Mouse (Mus musculus): ENCODE data around the gene Mfsd4b2. TPM values are rescaled to one million over a fixed set of nuclear protein-coding genes. Genes with fewer than 3 reads are reported as not detected.
"Not testable (repeated sequence)": the region's sequence is repeated elsewhere in the genome, so short reads cannot be mapped to it uniquely, and the experiment has no call there.

Gene Mfsd4b2
- polyA plus RNA-seq, 1 experiment from 2014 or later: 2.4 TPM

DNA sequence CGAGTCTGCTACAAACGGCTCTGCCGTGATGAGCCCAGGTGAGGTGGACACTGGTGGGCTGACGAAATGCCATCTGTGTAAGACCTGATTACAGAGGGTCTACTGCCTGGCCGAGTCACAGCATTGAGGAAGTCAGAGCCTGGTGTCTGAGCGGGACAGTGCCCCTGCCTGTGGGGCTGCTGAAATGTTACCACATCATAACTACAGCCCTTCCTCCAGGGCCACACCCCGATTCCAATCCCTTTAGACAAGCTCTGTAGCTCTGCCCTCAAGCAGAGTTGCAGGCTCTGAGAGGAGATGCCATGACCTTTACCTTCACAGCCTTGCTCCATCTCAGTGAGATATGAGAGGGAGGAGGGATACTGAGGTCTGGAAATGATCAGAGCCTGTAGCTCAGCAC is 9.8 kb upstream of the Mfsd4b2 start:
- 70% methylated on average over 7 of the region's 7 CpGs for WGBS
- no peak overlapping the region for H3K27ac ChIP-seq (ENCODE audit: low read depth, low read length)
- no peak overlapping the region for H3K9ac ChIP-seq (ENCODE audit: low read depth, low read length)
- no peaks in the 10 kb centered on the region for H3K27me3 ChIP-seq (replicated peaks; ENCODE audit: control insufficient read depth, insufficient read depth, low read length)
- H3K4me2 ChIP-seq (replicated peaks; ENCODE audit: low read depth): no peak overlapping the region
- H3K9me3 ChIP-seq (ENCODE audit: control insufficient read depth): no peaks in the 10 kb centered on the region
- H3K36me3 ChIP-seq (ENCODE audit: control insufficient read depth, insufficient read depth): no peaks in the 10 kb centered on the region
- no peak for TF ChIP-seq CTCF (IDR thresholded peaks at IDR 0.05; ENCODE audit: low read depth)
- no peak for ATAC-seq
- H3K4me1 ChIP-seq (replicated peaks; ENCODE audit: control insufficient read depth, insufficient read depth, low read length): no peaks in the 10 kb centered on the region
- H3K4me3 ChIP-seq (ENCODE audit: low read depth, low read length): no peak overlapping the region

DNA sequence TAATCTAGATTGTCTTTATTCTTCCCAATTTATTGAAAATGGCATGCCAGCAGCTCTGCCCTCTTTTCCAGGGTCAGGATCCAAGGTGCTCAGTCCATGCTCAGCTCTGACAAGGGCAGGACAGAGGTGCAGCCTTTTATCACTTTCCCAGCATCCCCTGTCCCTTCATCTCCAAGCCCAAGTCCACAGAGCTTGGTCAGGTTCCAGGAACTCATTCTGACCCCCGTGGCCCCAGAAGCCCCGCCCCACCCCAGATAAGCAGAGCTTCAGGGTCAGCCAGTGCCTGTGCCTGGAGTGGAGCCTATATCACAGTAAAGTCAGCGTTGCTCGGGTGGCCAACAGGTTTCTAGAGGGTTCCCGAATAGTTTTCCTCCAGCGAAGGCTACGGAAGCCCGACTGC is 2.2 kb downstream of the Mfsd4b2 start:
- not testable (repeated sequence) for H3K9ac ChIP-seq (ENCODE audit: low read depth, low read length); H3K4me1 ChIP-seq (replicated peaks; ENCODE audit: control insufficient read depth, insufficient read depth, low read length); H3K4me3 ChIP-seq (ENCODE audit: low read depth, low read length); H3K27me3 ChIP-seq (replicated peaks; ENCODE audit: control insufficient read depth, insufficient read depth, low read length); H3K36me3 ChIP-seq (ENCODE audit: control insufficient read depth, insufficient read depth); H3K4me2 ChIP-seq (replicated peaks; ENCODE audit: low read depth); H3K27ac ChIP-seq (ENCODE audit: low read depth, low read length); H3K9me3 ChIP-seq (ENCODE audit: control insufficient read depth)
- 48% methylated on average over 8 of the region's 8 CpGs for WGBS
- ATAC-seq: peak; percentile 84

DNA sequence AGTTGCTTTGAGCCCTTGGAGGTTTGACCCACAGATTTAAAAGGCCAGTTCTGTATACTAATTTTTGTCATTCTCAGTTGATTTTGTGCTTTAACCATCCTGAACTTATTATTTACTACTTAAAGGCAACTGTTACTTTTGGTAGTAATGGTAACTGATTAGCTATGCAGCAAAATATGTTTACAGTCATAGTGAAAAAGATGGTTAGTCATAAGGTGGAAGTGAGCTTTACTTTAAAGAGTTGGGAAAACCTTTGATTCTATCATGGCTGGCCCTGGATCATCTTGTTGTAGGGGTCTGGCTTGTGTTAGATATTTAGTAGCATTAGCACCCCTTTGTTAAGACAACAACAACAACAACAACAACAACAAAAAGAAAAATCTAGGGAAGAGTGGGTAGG is 14.1 kb downstream of the Mfsd4b2 start:
- H3K27ac ChIP-seq (ENCODE audit: low read depth, low read length): no peak overlapping the region
- H3K4me1 ChIP-seq (replicated peaks; ENCODE audit: control insufficient read depth, insufficient read depth, low read length): no peaks in the 10 kb centered on the region
- ATAC-seq: no peak
- H3K4me2 ChIP-seq (replicated peaks; ENCODE audit: low read depth): no peak overlapping the region
- no peaks in the 10 kb centered on the region for H3K9me3 ChIP-seq (ENCODE audit: control insufficient read depth)
- no peak overlapping the region for H3K9ac ChIP-seq (ENCODE audit: low read depth, low read length)
- no peaks in the 10 kb centered on the region for H3K36me3 ChIP-seq (ENCODE audit: control insufficient read depth, insufficient read depth)
- no peaks in the 10 kb centered on the region for H3K27me3 ChIP-seq (replicated peaks; ENCODE audit: control insufficient read depth, insufficient read depth, low read length)
- TF ChIP-seq CTCF (IDR thresholded peaks at IDR 0.05; ENCODE audit: low read depth): no peak
- no peak overlapping the region for H3K4me3 ChIP-seq (ENCODE audit: low read depth, low read length)

DNA sequence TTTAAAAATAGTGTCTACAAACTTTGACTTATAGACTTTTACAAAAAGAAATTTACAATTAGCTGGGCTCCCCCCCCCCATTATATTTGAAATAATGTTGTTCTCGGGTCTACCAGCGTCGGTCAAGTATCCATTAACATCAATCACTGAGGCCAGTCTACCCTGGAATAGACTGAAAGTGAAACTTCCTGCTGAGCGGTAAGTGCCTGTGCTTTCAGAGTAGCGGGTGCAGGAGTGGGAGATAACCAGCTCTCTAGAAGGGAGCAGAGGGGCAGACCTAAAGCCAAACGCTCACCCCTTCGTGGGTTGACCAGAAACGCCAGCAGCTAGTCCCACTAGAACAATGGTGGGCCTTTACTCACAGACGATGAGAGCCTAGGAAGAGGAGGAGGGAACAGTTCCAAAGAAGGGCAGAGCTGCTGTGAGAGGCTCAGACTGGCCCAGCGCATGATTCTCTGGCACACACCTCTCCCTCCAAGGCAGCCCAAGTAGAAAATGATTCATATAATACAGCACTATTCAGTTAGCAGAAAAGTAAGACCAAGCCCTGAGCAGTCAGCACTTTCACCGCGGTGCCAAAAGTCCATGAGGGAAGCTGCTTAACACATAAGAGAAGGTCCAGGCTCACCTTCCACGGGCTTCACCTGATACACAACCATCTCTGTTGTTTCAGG is 17.8 kb downstream of the Mfsd4b2 start:
- H3K4me1 ChIP-seq (replicated peaks; ENCODE audit: control insufficient read depth, insufficient read depth, low read length): 0 out of 2 replicates have a peak, but pooled peaks cover 2% of the 10 kb centered on the region
- peak overlapping the region; percentile 22 for H3K4me3 ChIP-seq (ENCODE audit: low read depth, low read length)
- H3K9ac ChIP-seq (ENCODE audit: low read depth, low read length): no peak overlapping the region
- H3K36me3 ChIP-seq (ENCODE audit: control insufficient read depth, insufficient read depth): no peaks in the 10 kb centered on the region
- no peaks in the 10 kb centered on the region for H3K27me3 ChIP-seq (replicated peaks; ENCODE audit: control insufficient read depth, insufficient read depth, low read length)
- WGBS: 36% methylated on average over 13 of the region's 13 CpGs
- TF ChIP-seq CTCF (IDR thresholded peaks at IDR 0.05; ENCODE audit: low read depth): no peak
- peak overlapping the region; percentile 73 for H3K27ac ChIP-seq (ENCODE audit: low read depth, low read length)
- peak overlapping the region; percentile 53 for H3K4me2 ChIP-seq (replicated peaks; ENCODE audit: low read depth)
- no peak for ATAC-seq
- H3K9me3 ChIP-seq (ENCODE audit: control insufficient read depth): no peaks in the 10 kb centered on the region

DNA sequence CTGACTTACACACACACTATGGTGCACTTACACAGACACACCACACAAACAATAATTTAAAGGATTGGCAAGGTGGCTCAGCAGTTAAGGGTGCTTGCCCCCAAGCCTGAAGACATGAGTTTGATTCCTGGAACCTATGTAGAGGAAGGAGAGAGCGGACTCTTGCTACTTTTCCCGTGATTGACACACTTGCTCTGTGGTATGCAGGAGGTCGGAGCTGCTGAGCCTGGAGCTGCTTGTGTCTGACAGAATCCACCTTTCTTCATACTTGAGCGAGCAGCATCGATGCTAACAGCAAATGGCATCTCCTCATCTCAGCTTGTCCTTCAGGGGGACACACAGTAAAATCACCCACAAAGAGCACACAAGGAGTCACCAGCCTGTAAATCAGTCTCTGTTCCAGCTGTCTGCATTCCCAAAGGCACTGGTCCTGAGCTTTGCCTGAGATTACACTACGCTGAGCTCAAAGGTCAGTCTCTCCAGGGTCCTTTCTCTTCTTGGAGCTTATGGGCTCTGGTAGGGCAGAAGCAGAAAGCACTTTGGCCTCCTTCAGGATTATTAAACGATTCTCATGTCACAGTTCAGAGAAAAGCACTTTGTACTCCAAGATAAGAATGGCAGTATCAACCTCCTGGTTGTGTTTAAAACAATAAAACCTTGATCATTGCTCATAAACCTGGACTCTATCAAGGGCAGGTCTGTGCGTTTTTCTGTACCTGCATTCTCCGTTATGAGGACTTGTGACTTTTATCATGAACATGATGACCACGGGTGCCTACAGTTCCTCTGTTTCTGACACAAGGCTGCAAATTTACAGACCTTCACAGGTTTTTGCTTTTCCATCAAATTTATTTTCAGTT is 19.7 kb downstream of the Mfsd4b2 start:
- ATAC-seq: peak; percentile 97
- TF ChIP-seq CTCF (IDR thresholded peaks at IDR 0.05; ENCODE audit: low read depth): 0 out of 2 replicates have a peak, but pooled peaks have one; percentile 4
- Histone ChIP-seq H3K4me1 (replicated peaks; ENCODE audit: control insufficient read depth, insufficient read depth, low read length) (0 out of 2 replicates have a peak, but pooled peaks cover 2% of the 10 kb centered on the region), H3K36me3 (ENCODE audit: control insufficient read depth, insufficient read depth) (no peaks in the 10 kb centered on the region), H3K9me3 (ENCODE audit: control insufficient read depth) (no peaks in the 10 kb centered on the region), H3K27ac (ENCODE audit: low read depth, low read length) (peak overlapping the region; percentile 88), H3K4me2 (replicated peaks; ENCODE audit: low read depth) (peak overlapping the region; percentile 37), H3K4me3 (ENCODE audit: low read depth, low read length) (no peak overlapping the region), H3K9ac (ENCODE audit: low read depth, low read length) (no peak overlapping the region), H3K27me3 (replicated peaks; ENCODE audit: control insufficient read depth, insufficient read depth, low read length) (no peaks in the 10 kb centered on the region)
- 46% methylated on average over 10 of the region's 10 CpGs for WGBS

DNA sequence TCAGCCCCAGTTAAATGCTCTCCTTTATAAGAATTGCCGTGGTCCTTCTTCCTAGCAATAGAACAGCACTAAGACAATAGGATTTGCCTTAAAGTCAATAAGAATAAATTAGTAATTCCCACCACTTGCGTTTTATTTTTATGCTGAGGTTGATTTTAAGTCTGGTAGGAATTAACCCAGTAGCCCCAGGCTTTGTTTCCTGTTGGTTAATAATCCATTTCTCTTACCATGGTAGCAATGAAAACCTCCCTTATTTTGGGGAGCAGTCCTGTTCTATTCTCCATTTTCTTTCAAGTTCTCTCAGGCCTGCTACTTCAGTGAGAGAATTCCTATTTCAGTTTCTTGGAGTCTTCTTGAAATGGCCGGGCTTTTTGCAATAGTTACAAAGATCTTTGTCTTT is 22.5 kb downstream of the Mfsd4b2 start:
- WGBS: 86% methylated on average over 3 of the region's 3 CpGs
- ATAC-seq: no peak
- Histone ChIP-seq H3K4me1 (replicated peaks; ENCODE audit: control insufficient read depth, insufficient read depth, low read length) (0 out of 2 replicates have a peak, but pooled peaks cover 2% of the 10 kb centered on the region), H3K9ac (ENCODE audit: low read depth, low read length) (no peak overlapping the region), H3K27ac (ENCODE audit: low read depth, low read length) (no peak overlapping the region), H3K4me2 (replicated peaks; ENCODE audit: low read depth) (no peak overlapping the region), H3K4me3 (ENCODE audit: low read depth, low read length) (no peak overlapping the region), H3K9me3 (ENCODE audit: control insufficient read depth) (no peaks in the 10 kb centered on the region), H3K27me3 (replicated peaks; ENCODE audit: control insufficient read depth, insufficient read depth, low read length) (no peaks in the 10 kb centered on the region), H3K36me3 (ENCODE audit: control insufficient read depth, insufficient read depth) (no peaks in the 10 kb centered on the region)
- no peak for TF ChIP-seq CTCF (IDR thresholded peaks at IDR 0.05; ENCODE audit: low read depth)
